Mouse (Mus musculus) embryonic fibroblast, embryonic 13.5 days (primary cell): ENCODE measurements around the gene Tesk1. TPM values are rescaled to one million over a fixed set of nuclear protein-coding genes. Genes with fewer than 3 reads are reported as not detected.

ENCODE experiments used
- H3K27ac ChIP-seq: 2 replicates; pipeline ENCODE4 v1.5.1; 2012; ENCODE audit warnings: low read length, control low read depth, inconsistent platforms; ENCODE audit not compliant: insufficient read depth
- H3K4me1 ChIP-seq: 2 replicates; pipeline ENCODE4 v1.6.1; 2011; ENCODE audit warnings: low read length; ENCODE audit not compliant: control insufficient read depth, insufficient read depth
- H3K4me3 ChIP-seq: 2 replicates; pipeline ENCODE4 v1.5.1; 2011; ENCODE audit warnings: mild to moderate bottlenecking, control low read depth, low read length; ENCODE audit not compliant: insufficient read depth
- CTCF ChIP-seq: IDR thresholded peaks from 2 replicates; pipeline ENCODE4 v1.5.1; 2011; ENCODE audit warnings: mild to moderate bottlenecking, control low read depth, low read length, moderate library complexity, borderline replicate concordance; ENCODE audit not compliant: insufficient read depth
- POLR2A ChIP-seq: IDR thresholded peaks from 2 replicates; pipeline ENCODE4 v1.6.1; 2011; ENCODE audit warnings: low read depth, mild to moderate bottlenecking, control low read depth, low read length, moderate library complexity
- polyA plus RNA-seq: library from polyadenylated mRNA; stranded (reverse); fragments of >200 nt; gene quantifications from 2 replicates; pipeline ENCODE4 v1.2.4, GENCODE M21; 2011; ENCODE audit warnings: low read depth; ENCODE audit not compliant: missing spikeins, insufficient read length

Tesk1 gene
- polyA plus RNA-seq, 1 experiment = 33.4 TPM

DNA sequence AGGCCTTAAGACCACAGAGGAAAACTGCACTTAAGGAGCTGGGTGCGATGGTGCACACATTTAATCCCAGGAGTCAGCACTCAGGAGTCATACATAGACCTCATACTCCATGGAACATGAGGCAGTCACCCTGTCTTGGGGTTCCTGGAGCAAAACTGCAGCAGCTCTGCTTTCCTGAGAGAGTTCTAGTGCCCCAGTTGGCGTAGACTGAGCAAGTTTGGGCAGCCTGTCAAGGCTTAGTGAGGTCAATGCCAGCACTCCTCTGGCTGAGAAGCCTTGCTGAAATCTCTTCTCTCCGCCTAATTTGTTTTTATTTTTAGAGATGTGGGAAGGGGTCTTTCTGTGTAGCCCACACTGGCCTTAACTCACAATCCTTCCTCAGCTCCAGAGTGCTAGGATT, 6.8 kb downstream of the Tesk1 start:
- no peaks in the 10 kb centered on the region for H3K4me1 ChIP-seq
- no peak overlapping the region for H3K4me3 ChIP-seq
- no peak overlapping the region for H3K27ac ChIP-seq
- TF ChIP-seq POLR2A = no peak
- TF ChIP-seq CTCF = no peak

GRCm38 (mm10) chr4:43452315-43452714, 10.6 kb downstream of the Tesk1 start:
- H3K27ac ChIP-seq = no peak overlapping the region
- H3K4me1 ChIP-seq = no peaks in the 10 kb centered on the region
- TF ChIP-seq CTCF = no peak
- no peak for TF ChIP-seq POLR2A
- no peak overlapping the region for H3K4me3 ChIP-seq

GRCm38 (mm10) chr4:43453413-43453812, 11.7 kb downstream of the Tesk1 start:
- Histone ChIP-seq H3K27ac (no peak overlapping the region), H3K4me3 (no peak overlapping the region), H3K4me1 (no peaks in the 10 kb centered on the region)
- no peak for TF ChIP-seq POLR2A
- no peak for TF ChIP-seq CTCF

DNA sequence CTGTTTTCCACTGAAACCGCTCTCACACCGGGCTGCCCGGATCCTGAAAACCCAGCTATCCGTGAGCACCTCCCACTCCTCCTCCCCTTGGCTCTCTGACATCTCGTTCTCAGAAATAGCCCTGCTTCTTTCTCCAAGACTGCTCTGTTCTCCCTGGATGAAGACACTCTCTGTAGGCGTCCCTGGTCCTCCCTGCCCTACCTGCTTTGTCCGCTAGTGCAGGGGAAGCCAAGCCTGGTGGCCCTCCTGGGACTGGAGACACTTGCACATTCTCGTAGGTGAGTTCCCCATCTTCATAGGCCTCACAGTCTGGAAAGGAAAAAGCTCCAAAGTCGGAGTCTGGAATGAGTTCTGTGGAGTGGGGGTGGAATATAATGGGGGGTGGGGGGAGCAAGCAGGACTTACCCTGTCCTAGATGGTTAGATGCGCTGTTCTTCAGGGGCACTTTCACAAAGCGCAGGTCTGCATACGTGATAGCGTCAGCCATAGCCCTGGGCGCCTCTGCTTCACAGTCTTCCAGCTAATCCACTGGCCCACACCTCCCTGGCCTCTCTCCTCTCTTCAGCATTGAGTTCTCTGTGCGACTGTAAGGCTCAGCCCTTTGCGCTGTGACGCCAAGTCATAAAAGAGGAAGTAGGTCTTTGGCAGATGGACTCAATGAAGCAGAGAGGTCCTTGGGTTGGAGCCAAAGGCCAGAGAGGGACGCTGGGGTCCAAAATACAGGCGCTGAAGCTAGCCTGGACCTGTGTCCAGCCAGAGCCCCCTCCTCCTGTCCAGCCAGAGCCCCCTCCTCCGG, 12.5 kb downstream of the Tesk1 start, which contains the start of gene Cd72:
TSS of gene Cd72 (minus strand) at position 588 of the 796 bp plus-strand sequence.
- TF ChIP-seq POLR2A = no peak
- no peak for TF ChIP-seq CTCF
- no peaks in the 10 kb centered on the region for H3K4me1 ChIP-seq
- H3K4me3 ChIP-seq = no peak within 1 kb of the TSS
- H3K27ac ChIP-seq = no peak within 1 kb of the TSS

GRCm38 (mm10) chr4:43456470-43456869, 14.7 kb downstream of the Tesk1 start:
- no peak for TF ChIP-seq POLR2A
- TF ChIP-seq CTCF = no peak
- H3K4me3 ChIP-seq = no peak overlapping the region
- H3K4me1 ChIP-seq = no peaks in the 10 kb centered on the region
- H3K27ac ChIP-seq = no peak overlapping the region

DNA sequence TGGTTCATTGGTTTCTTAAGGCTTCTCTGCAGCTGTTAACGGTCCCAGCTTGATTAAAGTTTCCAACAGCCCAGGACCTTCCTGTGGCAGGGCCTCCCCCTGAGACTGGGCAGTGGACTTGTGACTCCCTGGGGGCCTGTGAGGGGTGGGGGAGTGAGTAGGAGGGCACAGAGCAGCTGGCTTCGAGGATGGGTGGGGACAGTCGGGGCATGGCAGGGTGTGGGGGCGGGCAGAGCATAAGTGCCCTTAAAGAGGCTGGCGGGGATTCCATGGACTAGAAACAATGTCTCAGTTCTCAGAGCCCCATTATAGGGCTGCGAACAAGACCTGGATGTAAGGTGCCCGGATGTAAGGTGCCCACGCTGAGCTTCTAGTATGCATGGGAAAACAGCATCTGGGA, 15.4 kb downstream of the Tesk1 start:
- TF ChIP-seq CTCF (no peak), POLR2A (no peak)
- Histone ChIP-seq H3K27ac (no peak overlapping the region), H3K4me1 (no peaks in the 10 kb centered on the region), H3K4me3 (no peak overlapping the region)

GRCm38 (mm10) chr4:43463102-43463501, 21.4 kb downstream of the Tesk1 start:
- no peak overlapping the region for H3K27ac ChIP-seq
- H3K4me1 ChIP-seq = no peaks in the 10 kb centered on the region
- no peak overlapping the region for H3K4me3 ChIP-seq
- no peak for TF ChIP-seq CTCF
- no peak for TF ChIP-seq POLR2A

DNA sequence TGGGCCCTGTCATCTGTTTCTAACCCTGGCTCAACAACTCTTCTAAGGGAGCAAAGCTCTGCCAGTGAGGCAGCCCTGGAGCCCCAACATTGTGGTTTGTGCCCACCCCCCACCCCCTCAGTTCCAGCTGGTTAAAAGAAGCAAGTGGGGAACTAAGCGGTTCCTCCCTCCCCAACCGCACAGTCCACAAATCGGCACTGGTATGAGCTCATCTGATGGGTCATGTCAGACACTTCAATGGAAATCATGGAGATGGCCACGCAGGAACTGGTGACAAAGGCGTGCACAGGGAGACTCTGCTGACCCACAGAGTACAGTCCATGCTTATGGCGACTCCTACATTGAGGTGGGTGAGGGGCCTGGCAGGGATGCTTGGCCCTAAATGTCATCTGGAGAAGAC, 24.2 kb downstream of the Tesk1 start:
- no peak overlapping the region for H3K4me3 ChIP-seq
- TF ChIP-seq POLR2A (no peak), CTCF (no peak)
- no peak overlapping the region for H3K27ac ChIP-seq
- H3K4me1 ChIP-seq = no peaks in the 10 kb centered on the region

DNA sequence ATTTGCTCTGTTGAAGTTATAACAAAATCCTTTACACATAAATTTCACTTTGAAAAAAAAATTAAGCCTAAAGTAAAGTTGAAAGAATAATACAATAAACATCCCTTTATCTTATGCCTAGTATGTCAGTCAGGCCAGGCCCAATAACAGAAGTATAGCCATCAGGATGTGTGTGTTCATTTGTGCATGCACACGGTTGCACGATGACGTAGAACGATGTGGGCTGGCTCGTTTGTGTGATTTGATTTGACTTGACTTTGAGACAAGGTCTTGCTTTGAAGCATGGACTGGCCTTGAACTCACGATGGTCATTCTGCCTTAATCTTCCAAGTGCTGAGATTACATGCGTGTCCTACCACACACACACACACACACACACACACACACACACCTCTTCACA, 25.1 kb downstream of the Tesk1 start:
- no peak overlapping the region for H3K27ac ChIP-seq
- no peaks in the 10 kb centered on the region for H3K4me1 ChIP-seq
- no peak for TF ChIP-seq CTCF
- TF ChIP-seq POLR2A = no peak
- H3K4me3 ChIP-seq = no peak overlapping the region

DNA sequence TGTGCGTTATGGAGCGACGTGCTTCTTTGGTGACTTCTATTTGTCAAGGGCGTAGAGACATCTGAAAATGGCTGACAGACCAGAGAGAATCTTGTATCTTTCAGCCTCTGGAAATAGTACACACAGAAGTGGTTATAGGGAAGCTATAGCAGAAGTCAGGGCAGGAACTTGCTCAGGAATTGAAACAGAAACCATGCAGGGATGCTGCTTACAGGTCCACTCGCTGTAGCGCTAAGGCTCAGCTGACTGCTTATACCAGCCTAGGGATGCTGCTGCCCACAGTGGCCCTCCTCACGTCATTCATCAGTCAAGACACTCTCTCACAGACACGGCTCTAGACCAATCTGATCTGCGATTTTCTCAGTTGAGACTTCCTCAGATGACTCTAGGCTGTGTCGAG, 28.6 kb downstream of the Tesk1 start:
- no peak overlapping the region for H3K4me3 ChIP-seq
- H3K27ac ChIP-seq = no peak overlapping the region
- H3K4me1 ChIP-seq = no peaks in the 10 kb centered on the region
- TF ChIP-seq POLR2A (no peak), CTCF (no peak)
